Mouse (Mus musculus) liver, adult 2 months (tissue): Measurements from ENCODE around the gene Bicdl1. TPM values are rescaled to one million over a fixed set of nuclear protein-coding genes. Genes with fewer than 3 reads are reported as not detected.

Experiments used
- DNase-seq: peaks from one replicate; pipeline ENCODE4 v3.0.0-alpha.2; 2011; ENCODE audit warnings: low read depth, low spot score; ENCODE audit errors: extremely low read depth
- H3K27ac ChIP-seq: fragments of 200-500 bp; replicated peaks from 2 replicates; pipeline ENCODE4 v1.5.1; 2012; ENCODE audit warnings: low read depth, mild to moderate bottlenecking, control low read depth, inconsistent platforms, low read length; ENCODE audit not compliant: insufficient read depth
- H3K27me3 ChIP-seq: fragments of 200-500 bp; 2 replicates; pipeline ENCODE4 v1.6.1; 2012; ENCODE audit warnings: mild to moderate bottlenecking, moderate library complexity, low read length, inconsistent platforms; ENCODE audit not compliant: control insufficient read depth, insufficient read depth
- H3K36me3 ChIP-seq: fragments of 200-500 bp; 2 replicates; pipeline ENCODE4 v1.6.1; 2012; ENCODE audit warnings: low read length, inconsistent platforms; ENCODE audit not compliant: control insufficient read depth, insufficient read depth
- H3K4me1 ChIP-seq: fragments of 200-500 bp; 2 replicates; pipeline ENCODE4 v1.6.1; 2011; ENCODE audit warnings: low read length; ENCODE audit not compliant: control insufficient read depth, insufficient read depth
- H3K4me3 ChIP-seq: fragments of 200-500 bp; 2 replicates; pipeline ENCODE4 v1.5.1; 2011; ENCODE audit warnings: low read depth, mild to moderate bottlenecking, control low read depth, low read length, moderate library complexity; ENCODE audit not compliant: insufficient read depth
- H3K79me2 ChIP-seq: fragments of 200-500 bp; 2 replicates; pipeline ENCODE4 v1.6.1; 2012; ENCODE audit warnings: inconsistent platforms, mild to moderate bottlenecking, low read length, moderate library complexity; ENCODE audit not compliant: control insufficient read depth, insufficient read depth
- H3K9ac ChIP-seq: fragments of 200-500 bp; 2 replicates; pipeline ENCODE4 v1.6.1; 2012; ENCODE audit warnings: low read depth, mild to moderate bottlenecking, control low read depth, inconsistent platforms, low read length
- CTCF ChIP-seq: fragments of 200-500 bp; IDR thresholded peaks from 2 replicates; pipeline ENCODE4 v1.5.1; 2011; ENCODE audit warnings: low read depth, low read length, control low read depth
- POLR2A ChIP-seq: fragments of 200-500 bp; IDR thresholded peaks from 2 replicates; pipeline ENCODE4 v1.6.1; 2011; ENCODE audit warnings: low read length, control low read depth; ENCODE audit not compliant: insufficient read depth; ENCODE audit errors: extremely low read depth
- WGBS: fragments of 180-500 bp; shearing (Covaris S2); methylation state at CpG from one replicate; pipeline ENCODE4 v1.1.7; 2018; 5-methylcytosine and 5-hydroxymethylcytosine counted together
- polyA plus RNA-seq: library from polyadenylated mRNA; depleted of rRNA; stranded (reverse); fragments of >200 nt; gene quantifications from 2 replicates; pipeline ENCODE4 v1.2.3, GENCODE M21; 2012
- total RNA-seq: library from RNA; depleted of rRNA; stranded (reverse); fragments of >200 nt; gene quantifications from 2 replicates; pipeline ENCODE4 v1.2.3, GENCODE M21; 2014

Bicdl1 gene
- total and polyA plus RNA-seq, 2 experiments: 1.1 to 3.1 TPM

DNA sequence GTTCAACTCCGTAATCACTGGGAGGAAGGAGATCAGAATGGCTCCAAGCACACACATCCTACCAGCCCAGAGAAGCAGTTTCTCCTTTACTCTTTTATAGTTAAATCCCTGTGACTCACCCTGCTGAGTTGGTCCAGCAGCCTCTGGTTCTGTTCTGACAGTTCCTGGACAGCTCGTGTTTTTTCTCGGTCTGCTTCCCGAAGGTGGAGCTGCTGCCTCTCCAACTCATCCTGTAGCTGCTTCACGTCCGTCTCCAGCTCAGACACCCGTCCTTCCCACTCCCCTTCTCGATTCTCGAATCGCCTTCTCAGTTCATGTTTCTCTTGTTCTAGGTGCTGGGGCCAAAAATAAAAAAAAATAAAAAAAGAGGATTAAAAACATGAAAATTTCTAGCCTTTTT, 7.0 kb downstream of the Bicdl1 start:
- no peak for DNase-seq
- H3K36me3 ChIP-seq: no peaks in the 10 kb centered on the region
- H3K27ac ChIP-seq: no peak overlapping the region
- H3K4me1 ChIP-seq: no peaks in the 10 kb centered on the region
- TF ChIP-seq POLR2A (no peak), CTCF (no peak)
- H3K27me3 ChIP-seq: no peaks in the 10 kb centered on the region
- H3K9ac ChIP-seq: no peak overlapping the region
- no peak overlapping the region for H3K4me3 ChIP-seq
- 92% methylated on average over 10 of the region's 10 CpGs for WGBS
- H3K79me2 ChIP-seq: no peaks in the 10 kb centered on the region

DNA sequence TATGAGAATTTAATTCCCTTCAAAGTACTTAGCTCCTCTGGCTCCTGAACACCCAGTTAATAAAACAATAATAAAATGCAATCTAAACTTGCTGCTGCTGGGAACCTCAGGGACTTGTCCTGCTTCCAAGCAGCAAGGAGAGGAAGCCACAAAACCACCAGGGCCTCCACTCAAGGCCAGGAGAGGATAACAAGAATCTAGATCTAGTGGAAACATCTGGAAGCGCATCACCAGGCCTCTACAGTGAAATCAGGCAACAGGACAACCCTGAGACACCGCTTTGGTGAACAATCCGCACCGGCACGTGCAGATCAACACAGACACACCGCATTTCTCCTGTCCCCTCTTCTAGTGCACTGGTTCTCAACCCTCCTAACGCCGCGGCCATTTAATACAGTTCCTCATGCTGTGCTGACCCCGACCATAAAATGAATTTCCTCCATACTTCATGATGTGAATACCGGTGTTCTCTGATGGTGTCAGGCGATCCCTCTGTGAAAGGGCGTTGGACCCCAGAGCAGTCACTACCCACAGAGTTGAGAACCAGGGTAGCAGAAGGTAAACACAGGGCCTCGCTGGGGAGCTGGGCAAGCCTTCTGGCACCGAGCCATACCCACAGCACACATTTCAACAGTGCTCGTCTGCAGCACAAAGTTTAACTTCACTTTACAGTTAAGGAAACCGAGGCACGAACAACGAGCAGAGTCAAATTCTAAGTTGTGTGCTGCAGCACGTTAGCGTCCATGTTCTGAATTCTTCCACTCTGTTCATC, 9.0 kb downstream of the Bicdl1 start:
- Histone ChIP-seq H3K79me2 (no peaks in the 10 kb centered on the region), H3K36me3 (no peaks in the 10 kb centered on the region), H3K4me1 (no peaks in the 10 kb centered on the region), H3K9ac (no peak overlapping the region), H3K27me3 (no peaks in the 10 kb centered on the region), H3K27ac (no peak overlapping the region), H3K4me3 (no peak overlapping the region)
- WGBS: 82% methylated on average over 21 of the region's 21 CpGs
- DNase-seq: no peak
- no peak for TF ChIP-seq CTCF
- no peak for TF ChIP-seq POLR2A

DNA sequence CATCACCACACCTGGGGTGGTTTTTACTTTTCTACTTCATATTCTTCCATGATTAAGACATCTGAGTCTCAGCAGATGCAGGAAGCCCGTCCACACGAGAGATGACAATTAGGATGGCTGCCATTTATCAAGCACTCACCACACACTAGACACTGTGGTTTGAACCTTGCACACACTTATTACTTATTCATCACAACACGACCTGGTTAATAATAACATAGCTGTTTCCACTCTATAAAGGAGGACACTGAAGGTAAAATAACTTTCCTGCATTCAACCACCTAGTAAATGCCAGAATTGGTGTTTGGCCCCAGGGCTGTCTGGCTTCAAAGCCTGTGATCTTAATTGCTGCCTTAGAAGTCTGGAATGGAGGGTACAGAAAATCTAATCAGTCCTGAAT, 10.7 kb downstream of the Bicdl1 start:
- no peak for TF ChIP-seq POLR2A
- no peak for TF ChIP-seq CTCF
- Histone ChIP-seq H3K4me3 (no peak overlapping the region), H3K36me3 (no peaks in the 10 kb centered on the region), H3K79me2 (no peaks in the 10 kb centered on the region), H3K27ac (no peak overlapping the region), H3K4me1 (no peaks in the 10 kb centered on the region), H3K27me3 (no peaks in the 10 kb centered on the region), H3K9ac (no peak overlapping the region)
- 70% methylated on average over 3 of the region's 3 CpGs for WGBS
- no peak for DNase-seq

DNA sequence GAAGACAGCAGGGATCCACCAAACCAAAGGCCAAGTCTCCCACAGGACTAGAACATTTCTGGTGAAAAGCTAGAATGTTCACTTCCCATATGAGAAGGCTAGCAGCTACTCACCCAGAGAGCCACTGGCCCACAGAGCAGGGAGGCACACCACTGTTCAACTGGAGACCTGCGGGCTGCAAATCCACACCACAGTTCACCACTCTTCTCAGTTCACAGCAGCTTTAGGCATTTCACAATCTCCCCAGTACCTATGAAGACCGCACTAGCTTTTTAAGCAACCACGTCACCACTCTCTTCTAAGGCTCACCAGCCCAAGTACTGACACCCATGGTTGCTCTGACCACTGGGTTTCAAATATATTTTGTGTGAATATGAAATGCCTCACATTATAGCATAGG, 13.7 kb downstream of the Bicdl1 start:
- Histone ChIP-seq H3K9ac (no peak overlapping the region), H3K4me1 (no peaks in the 10 kb centered on the region), H3K36me3 (no peaks in the 10 kb centered on the region), H3K79me2 (no peaks in the 10 kb centered on the region), H3K4me3 (no peak overlapping the region), H3K27ac (no peak overlapping the region), H3K27me3 (no peaks in the 10 kb centered on the region)
- TF ChIP-seq POLR2A (no peak), CTCF (no peak)
- WGBS: 84% methylated on average over 3 of the region's 3 CpGs
- DNase-seq: no peak

DNA sequence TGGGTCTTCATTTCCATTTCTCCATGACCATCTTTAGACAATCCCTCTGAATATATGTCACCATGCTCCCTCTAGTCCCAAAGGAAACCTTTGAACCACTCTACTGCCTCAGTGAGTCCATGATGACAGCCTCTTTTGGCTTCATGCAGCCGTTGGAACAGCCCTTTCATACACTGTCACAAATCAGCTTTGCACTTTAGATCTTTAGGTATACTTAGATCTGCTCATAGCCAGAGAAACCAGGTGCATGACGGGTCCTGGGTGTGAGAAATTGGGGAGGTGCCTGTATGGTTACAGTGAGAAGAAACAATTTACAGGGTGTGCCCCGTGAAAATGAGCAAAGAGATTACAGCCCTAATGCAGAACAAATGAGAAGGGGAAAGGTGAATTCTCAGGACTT, 14.3 kb downstream of the Bicdl1 start:
- Histone ChIP-seq H3K9ac (no peak overlapping the region), H3K27me3 (no peaks in the 10 kb centered on the region), H3K27ac (no peak overlapping the region), H3K4me1 (no peaks in the 10 kb centered on the region), H3K36me3 (no peaks in the 10 kb centered on the region), H3K4me3 (no peak overlapping the region), H3K79me2 (no peaks in the 10 kb centered on the region)
- TF ChIP-seq POLR2A (no peak), CTCF (no peak)
- WGBS: 84% methylated on average over 3 of the region's 3 CpGs
- no peak for DNase-seq

DNA sequence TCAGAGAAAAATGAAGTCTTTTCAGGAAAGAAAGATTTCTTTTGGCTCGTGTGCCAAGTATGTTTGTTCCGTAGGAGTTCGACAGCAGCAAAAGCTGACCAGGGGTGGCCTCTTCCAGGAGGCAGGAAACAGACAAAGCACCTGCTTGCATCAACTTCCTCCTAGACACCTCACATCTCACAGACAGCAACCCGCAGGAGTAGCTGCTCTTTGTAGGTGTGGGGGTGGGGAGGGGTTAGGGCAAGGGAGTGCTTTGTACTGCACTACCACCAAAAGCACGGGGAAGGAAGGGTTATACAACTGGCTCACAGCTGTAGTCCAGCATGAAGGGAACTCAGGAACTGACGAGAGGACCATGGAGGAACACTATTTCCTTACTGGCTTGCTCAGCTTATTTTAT, 15.0 kb downstream of the Bicdl1 start:
- Histone ChIP-seq H3K79me2 (no peaks in the 10 kb centered on the region), H3K36me3 (no peaks in the 10 kb centered on the region), H3K4me1 (no peaks in the 10 kb centered on the region), H3K27me3 (no peaks in the 10 kb centered on the region), H3K4me3 (no peak overlapping the region), H3K27ac (no peak overlapping the region), H3K9ac (no peak overlapping the region)
- TF ChIP-seq CTCF (no peak), POLR2A (no peak)
- no peak for DNase-seq
- WGBS: 73% methylated on average over 6 of the region's 6 CpGs
